Mouse (Mus musculus): ENCODE measurements around the gene Pde10a. TPM values are rescaled to one million over a fixed set of nuclear protein-coding genes. Genes with fewer than 3 reads are reported as not detected.

The Pde10a gene
- total and polyA plus RNA-seq, 3 experiments: 0.04 to 0.41 (median 0.21) TPM

GRCm38 (mm10) chr17:8562101-8562885, 37.1 kb downstream of the Pde10a start:
- in situ Hi-C loops (cut with MboI; ENCODE audit: low pct_ligation_motif_present, low pct_unique_long_range_greater_than_20kb, low sequenced_read_pairs) (no loop called here), dilution Hi-C loops (cut with MboI; ENCODE audit: extremely low pct_ligation_motif_present, extremely low pct_unique_long_range_greater_than_20kb, low sequenced_read_pairs) (no loop called here)
- H3K27me3 ChIP-seq (replicated peaks): peaks cover 2% of the 10 kb centered on the region
- no peaks in the 10 kb centered on the region for H3K79me2 ChIP-seq (replicated peaks; ENCODE audit: control insufficient read depth, extremely low read depth, insufficient read depth, poor library complexity, severe bottlenecking)
- no peaks in the 10 kb centered on the region for H3K9me3 ChIP-seq (replicated peaks; ENCODE audit: low read length)
- H3K9ac ChIP-seq (ENCODE audit: insufficient read depth, low read depth): no peak overlapping the region
- H3K4me3 ChIP-seq (replicated peaks in 1 of 3; ENCODE audit: low read depth in 2 of 3, low read length in 2 of 3, poor library complexity in 1 of 3): no peak overlapping the region
- H3K4me1 ChIP-seq (ENCODE audit: control insufficient read depth in 1 of 2, insufficient read depth in 2 of 2): peaks cover 0 to 7% of the 10 kb centered on the region in 2 experiments; a peak in 1 of 4 replicates
- TF ChIP-seq JUND (conservative IDR thresholded peaks at IDR 0.05; ENCODE audit: low read depth, low read length) (peak; percentile 77), IRF4 (IDR thresholded peaks at IDR 0.05; ENCODE audit: low read depth, low read length) (peak; percentile 84), MAZ (IDR thresholded peaks at IDR 0.05; ENCODE audit: low read depth, low read length) (0 out of 2 replicates have a peak, but pooled peaks have one; percentile 47), EP300 (IDR thresholded peaks at IDR 0.05; ENCODE audit: low read length) (peak; percentile 48; the same call in 1 of the 2 replicates), SMC3 (IDR thresholded peaks at IDR 0.05; ENCODE audit: low read depth, low read length) (no peak), USF2 (conservative IDR thresholded peaks at IDR 0.05; ENCODE audit: low read depth, low read length) (peak; percentile 89), BHLHE40 (IDR thresholded peaks at IDR 0.05; ENCODE audit: low read depth, low read length) (peak; percentile 91), USF1 (IDR thresholded peaks at IDR 0.05; ENCODE audit: low read depth, low read length) (peak; percentile 89), MAX (IDR thresholded peaks at IDR 0.05; ENCODE audit: low read length) (peak; percentile 56), MYC (IDR thresholded peaks at IDR 0.05; ENCODE audit: low read depth, low read length) (no peak), ZC3H11A (IDR thresholded peaks at IDR 0.05; ENCODE audit: low read depth, low read length) (no peak), JUN (IDR thresholded peaks at IDR 0.05; ENCODE audit: insufficient read depth, low read depth, low read length) (peak; percentile 33; the same call in 1 of the 2 replicates), GABPA (IDR thresholded peaks at IDR 0.05; ENCODE audit: insufficient replicate concordance, low read depth, low read length) (no peak)
- H3K4me2 ChIP-seq (ENCODE audit: insufficient read depth, low read depth, poor library complexity, severe bottlenecking): peak overlapping the region; percentile 74
- H3K36me3 ChIP-seq (replicated peaks in 1 of 2; ENCODE audit: control insufficient read depth in 1 of 2, insufficient read depth in 1 of 2, low read length in 1 of 2): no peaks in the 10 kb centered on the region
- H3K27ac ChIP-seq (ENCODE audit: insufficient read depth, low read depth): no peak overlapping the region
- peak; percentile 34 for DNase-seq (ENCODE audit: extremely low read depth)

GRCm38 (mm10) chr17:8562886-8563280, 37.7 kb downstream of the Pde10a start:
- no peak overlapping the region for H3K27ac ChIP-seq (ENCODE audit: insufficient read depth, low read depth)
- H3K27me3 ChIP-seq (replicated peaks): peaks cover 2% of the 10 kb centered on the region
- H3K79me2 ChIP-seq (replicated peaks; ENCODE audit: control insufficient read depth, extremely low read depth, insufficient read depth, poor library complexity, severe bottlenecking): no peaks in the 10 kb centered on the region
- no peak overlapping the region for H3K4me2 ChIP-seq (ENCODE audit: insufficient read depth, low read depth, poor library complexity, severe bottlenecking)
- dilution Hi-C loops (cut with MboI; ENCODE audit: extremely low pct_ligation_motif_present, extremely low pct_unique_long_range_greater_than_20kb, low sequenced_read_pairs) (no loop called here), in situ Hi-C loops (cut with MboI; ENCODE audit: low pct_ligation_motif_present, low pct_unique_long_range_greater_than_20kb, low sequenced_read_pairs) (no loop called here)
- no peak overlapping the region for H3K4me3 ChIP-seq (replicated peaks in 1 of 3; ENCODE audit: low read depth in 2 of 3, low read length in 2 of 3, poor library complexity in 1 of 3)
- DNase-seq (ENCODE audit: extremely low read depth): no peak
- TF ChIP-seq MYC (IDR thresholded peaks at IDR 0.05; ENCODE audit: low read depth, low read length) (no peak), CHD1 (IDR thresholded peaks at IDR 0.05; ENCODE audit: low read depth, low read length) (no peak), NELFE (IDR thresholded peaks at IDR 0.05; ENCODE audit: low read depth, low read length) (no peak), GABPA (IDR thresholded peaks at IDR 0.05; ENCODE audit: insufficient replicate concordance, low read depth, low read length) (no peak), EP300 (IDR thresholded peaks at IDR 0.05; ENCODE audit: low read length) (no peak), IRF4 (IDR thresholded peaks at IDR 0.05; ENCODE audit: low read depth, low read length) (no peak), BHLHE40 (IDR thresholded peaks at IDR 0.05; ENCODE audit: low read depth, low read length) (no peak), ZC3H11A (IDR thresholded peaks at IDR 0.05; ENCODE audit: low read depth, low read length) (no peak), TBP (conservative IDR thresholded peaks at IDR 0.05; ENCODE audit: low read depth, low read length) (no peak), CHD2 (IDR thresholded peaks at IDR 0.05; ENCODE audit: low read length) (no peak), MAX (IDR thresholded peaks at IDR 0.05; ENCODE audit: low read length) (no peak), SMC3 (IDR thresholded peaks at IDR 0.05; ENCODE audit: low read depth, low read length) (no peak), USF2 (conservative IDR thresholded peaks at IDR 0.05; ENCODE audit: low read depth, low read length) (no peak), MAZ (IDR thresholded peaks at IDR 0.05; ENCODE audit: low read depth, low read length) (no peak), ZKSCAN1 (IDR thresholded peaks at IDR 0.05; ENCODE audit: borderline replicate concordance, low read depth, low read length) (no peak), JUN (IDR thresholded peaks at IDR 0.05; ENCODE audit: insufficient read depth, low read depth, low read length) (no peak), E2F4 (IDR thresholded peaks at IDR 0.05; ENCODE audit: insufficient replicate concordance, low read depth, low read length) (no peak), USF1 (IDR thresholded peaks at IDR 0.05; ENCODE audit: low read depth, low read length) (no peak), PAX5 (IDR thresholded peaks at IDR 0.05; ENCODE audit: low read length) (no peak)
- H3K36me3 ChIP-seq (replicated peaks in 1 of 2; ENCODE audit: control insufficient read depth in 1 of 2, insufficient read depth in 1 of 2, low read length in 1 of 2): no peaks in the 10 kb centered on the region
- no peak overlapping the region for H3K9ac ChIP-seq (ENCODE audit: insufficient read depth, low read depth)
- no peaks in the 10 kb centered on the region for H3K9me3 ChIP-seq (replicated peaks; ENCODE audit: low read length)
- H3K4me1 ChIP-seq (ENCODE audit: control insufficient read depth in 1 of 2, insufficient read depth in 2 of 2): peaks cover 0 to 7% of the 10 kb centered on the region in 2 experiments; a peak in 1 of 4 replicates

Measured in CH12.LX (cell line).